Mouse (Mus musculus) ES-E14 (cell line): ENCODE data around the gene Rps8. TPM values are rescaled to one million over a fixed set of nuclear protein-coding genes. Genes with fewer than 3 reads are reported as not detected.

Source experiments
- DNase-seq: peaks from one replicate; pipeline ENCODE4 v3.0.0-alpha.2; 2013; ENCODE audit warnings: low read depth, low spot score
- H3K27ac ChIP-seq: 2 replicates; pipeline ENCODE4 v1.5.1; 2012; ENCODE audit warnings: low read depth, mild to moderate bottlenecking, low read length, moderate library complexity, mixed read lengths; ENCODE audit not compliant: poor library complexity, insufficient read depth, severe bottlenecking
- H3K36me3 ChIP-seq: 2 replicates; pipeline ENCODE4 v1.6.1; 2012; ENCODE audit warnings: mild to moderate bottlenecking, low read length, moderate library complexity, mixed read lengths; ENCODE audit not compliant: control insufficient read depth, poor library complexity, insufficient read depth, severe bottlenecking
- H3K4me1 ChIP-seq, 2 experiments: fragments of 150-350 bp in 1 of 2; sonication (generic) in 1 of 2; 2 replicates each; pipeline ENCODE4 v1.6.1; 2012; ENCODE audit warnings: low read length in 2 of 2, mild to moderate bottlenecking in 1 of 2, mixed read lengths in 1 of 2; ENCODE audit not compliant: control insufficient read depth in 2 of 2, insufficient read depth in 2 of 2, poor library complexity in 1 of 2
- H3K4me3 ChIP-seq, 2 experiments: fragments of 150-350 bp in 1 of 2; sonication (generic) in 1 of 2; 2 replicates each; pipeline ENCODE4 v1.5.1; 2012; ENCODE audit warnings: low read length in 2 of 2, low read depth in 1 of 2, mild to moderate bottlenecking in 1 of 2, mixed read lengths in 1 of 2; ENCODE audit not compliant: insufficient read depth in 1 of 2, poor library complexity in 1 of 2, severe bottlenecking in 1 of 2
- H3K9ac ChIP-seq: 2 replicates; pipeline ENCODE4 v1.6.1; 2012; ENCODE audit warnings: low read depth, mild to moderate bottlenecking, low read length, mixed read lengths; ENCODE audit not compliant: poor library complexity, insufficient read depth, severe bottlenecking
- H3K9me3 ChIP-seq: fragments of 150-350 bp; sonication (generic); 2 replicates; pipeline ENCODE4 v1.6.1; 2012; ENCODE audit warnings: low read depth, mild to moderate bottlenecking, low read length; ENCODE audit not compliant: control insufficient read depth, insufficient read depth
- CHD2 ChIP-seq: IDR thresholded peaks from 2 replicates; pipeline ENCODE4 v1.6.1; 2014; ENCODE audit warnings: mild to moderate bottlenecking, low read depth, low read length, inconsistent platforms
- HCFC1 ChIP-seq: IDR thresholded peaks from 2 replicates; pipeline ENCODE4 v1.6.1; 2012; ENCODE audit warnings: low read length, inconsistent platforms, borderline replicate concordance; ENCODE audit not compliant: insufficient read depth
- MAFK ChIP-seq: IDR thresholded peaks from 2 replicates; pipeline ENCODE4 v1.6.1; 2014; ENCODE audit warnings: mild to moderate bottlenecking, low read depth, low read length, inconsistent platforms; ENCODE audit not compliant: insufficient read depth
- ZC3H11A ChIP-seq: IDR thresholded peaks from 2 replicates; pipeline ENCODE4 v1.6.1; 2012; ENCODE audit warnings: low read depth, mild to moderate bottlenecking, inconsistent platforms, low read length, borderline replicate concordance
- ZNF384 ChIP-seq: IDR thresholded peaks from 2 replicates; pipeline ENCODE4 v1.6.1; 2012; ENCODE audit warnings: low read depth, low read length, inconsistent platforms
- in situ Hi-C, 2 experiments: fragments of 600-800 bp; cut with MboI; formaldehyde crosslinking; loops; one replicate each; pipeline ENCODE4 v1.15.1; 2025; ENCODE audit warnings: low sequenced_read_pairs in 2 of 2, inconsistent platforms in 1 of 2; ENCODE audit not compliant: unreplicated experiment in 2 of 2
- total RNA-seq: library from RNA; depleted of rRNA; stranded (reverse); fragments of 300-350 nt; gene quantifications from 2 replicates; pipeline ENCODE4 v1.2.3, GENCODE M21; 2012

The Rps8 gene
- total RNA-seq, 1 experiment: 3,133 TPM

DNA sequence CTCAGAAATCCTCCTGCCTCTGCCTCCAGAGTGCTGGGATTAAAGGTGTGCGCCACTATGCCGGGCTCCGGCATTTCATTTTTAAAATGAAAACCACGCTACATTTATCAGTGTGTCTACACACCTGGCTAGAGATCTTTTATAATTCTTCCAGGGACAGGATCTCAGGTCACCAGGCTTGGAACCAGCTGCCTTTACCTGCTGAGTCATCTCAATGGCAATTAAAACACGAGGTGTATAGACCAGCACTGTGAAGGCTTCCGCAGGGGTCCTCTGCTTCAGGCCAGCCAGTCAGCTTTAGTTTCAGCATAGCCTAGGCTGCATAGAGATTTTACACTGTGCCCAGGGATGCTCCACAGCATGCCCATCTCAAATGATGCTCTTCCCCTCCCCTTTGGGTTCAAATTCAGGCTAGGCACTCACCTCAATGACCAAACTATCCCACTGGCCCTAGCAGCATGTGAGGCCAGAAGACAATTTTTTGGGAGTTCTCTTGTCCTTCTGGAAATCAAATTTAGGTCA, 5.8 kb downstream of the Rps8 start:
- Histone ChIP-seq H3K36me3 (peaks cover 52% of the 10 kb centered on the region), H3K4me1 (peaks cover 0 to 7% of the 10 kb centered on the region in 2 experiments; a peak in 1 of 4 replicates), H3K27ac (peak overlapping the region; percentile 80; the same call in 1 of the 2 replicates), H3K4me3 (no peak overlapping the region), H3K9ac (no peak overlapping the region), H3K9me3 (no peaks in the 10 kb centered on the region)
- in situ Hi-C loops: no loop called here
- DNase-seq: no peak
- TF ChIP-seq ZC3H11A (no peak), CHD2 (no peak), MAFK (peak; percentile 85), ZNF384 (no peak)

DNA sequence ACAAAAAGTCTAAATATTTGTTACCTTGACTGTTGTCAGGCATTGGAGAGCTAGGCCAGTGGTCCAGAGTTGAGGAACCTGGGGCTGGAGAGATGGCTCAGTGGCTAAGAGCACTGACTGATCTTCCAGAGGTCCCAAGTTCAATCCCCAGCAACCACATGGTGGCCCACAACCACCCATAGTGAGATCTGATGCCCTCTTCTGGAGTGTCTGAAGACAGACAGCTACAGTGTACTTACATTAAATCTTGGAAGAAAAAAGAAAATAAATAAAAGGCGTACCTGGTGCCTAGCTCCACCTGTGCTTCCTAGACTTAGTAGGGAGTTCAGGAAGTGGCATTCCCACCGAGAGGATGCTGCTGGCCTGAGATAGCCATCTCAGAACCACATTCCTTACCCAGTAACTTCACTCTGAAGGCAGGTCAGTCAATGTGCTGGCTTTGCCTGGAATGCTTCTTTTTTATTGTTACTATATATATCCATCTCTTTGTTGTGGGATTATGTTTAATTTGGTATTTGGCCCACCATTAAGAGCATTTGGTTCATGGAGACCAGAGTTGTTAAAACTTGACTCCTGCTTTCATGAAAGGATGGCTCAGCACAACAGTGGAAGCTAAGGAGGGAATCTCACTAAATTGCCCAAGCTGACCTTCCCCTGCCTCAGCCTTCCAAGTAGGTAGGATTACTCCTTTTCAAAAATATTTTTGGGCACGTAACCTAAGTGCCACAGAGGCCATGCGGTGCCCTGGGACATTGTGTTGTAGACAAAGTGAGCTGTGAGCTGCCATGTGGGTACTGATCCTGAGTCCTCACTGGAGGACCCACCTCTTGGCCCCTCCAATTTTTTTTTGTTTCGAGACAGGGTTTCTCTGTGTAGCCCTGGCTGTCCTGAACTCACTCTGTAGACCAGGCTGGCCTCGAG, 6.5 kb downstream of the Rps8 start:
- in situ Hi-C loops: loop anchor here in 1 of 2 experiments (25.0 kb wide), 1 partner anchor 337 kb away; the partner anchor contains the start of genes Hpdl, Mutyh and Toe1
- peaks cover 0 to 7% of the 10 kb centered on the region in 2 experiments; a peak in 1 of 4 replicates for H3K4me1 ChIP-seq
- peak overlapping the region in 1 of 2 experiments; percentile 45; a peak in 1 of 4 replicates for H3K4me3 ChIP-seq

DNA sequence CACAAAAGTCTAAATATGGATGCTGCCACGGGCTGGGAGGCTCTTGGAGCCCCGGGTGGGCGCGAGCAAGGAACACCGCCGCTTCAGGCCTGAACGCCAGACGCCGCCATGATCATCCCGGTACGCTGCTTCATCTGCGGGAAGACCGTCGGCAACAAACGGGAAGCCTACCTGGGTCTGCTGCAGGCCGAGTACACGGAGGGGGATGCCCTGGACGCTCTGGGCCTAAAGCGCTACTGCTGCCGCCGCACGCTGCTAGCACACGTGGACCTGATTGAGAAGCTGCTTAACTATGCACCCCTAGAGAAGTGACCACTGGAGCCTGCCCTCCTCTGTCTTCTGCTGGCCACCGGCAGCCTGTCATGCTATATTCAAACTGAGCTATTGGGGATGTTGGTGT, 7.2 kb downstream of the Rps8 start:
- TF ChIP-seq CHD2 (no peak), ZC3H11A (no peak), MAFK (no peak), ZNF384 (no peak), HCFC1 (no peak)
- DNase-seq: no peak
- H3K9ac ChIP-seq: peak overlapping the region; percentile 72
- peaks cover 38% of the 10 kb centered on the region for H3K36me3 ChIP-seq
- no peaks in the 10 kb centered on the region for H3K9me3 ChIP-seq
- peak overlapping the region; percentile 20; the same call in 1 of the 2 replicates for H3K27ac ChIP-seq
- H3K4me1 ChIP-seq: peaks cover 0 to 7% of the 10 kb centered on the region in 2 experiments; a peak in 1 of 4 replicates
- peak overlapping the region in 1 of 2 experiments; percentile 45; a peak in 2 of 4 replicates for H3K4me3 ChIP-seq
- in situ Hi-C loops: loop anchor here in 1 of 2 experiments (25.0 kb wide), 1 partner anchor 337 kb away; the partner anchor contains the start of genes Hpdl, Mutyh and Toe1

More for the DNA sequence above, 6.5 kb downstream of the Rps8 start:
- H3K9me3 ChIP-seq: no peaks in the 10 kb centered on the region
- peaks cover 45% of the 10 kb centered on the region for H3K36me3 ChIP-seq
- peak overlapping the region; percentile 80 for H3K27ac ChIP-seq
- no peak for DNase-seq
- 0 out of 2 replicates have a peak, but pooled peaks have one; percentile 42 for TF ChIP-seq CHD2
- TF ChIP-seq ZNF384: no peak
- TF ChIP-seq HCFC1: no peak
- no peak for TF ChIP-seq MAFK
- TF ChIP-seq ZC3H11A: no peak
- peak overlapping the region; percentile 72; the same call in 1 of the 2 replicates for H3K9ac ChIP-seq

DNA sequence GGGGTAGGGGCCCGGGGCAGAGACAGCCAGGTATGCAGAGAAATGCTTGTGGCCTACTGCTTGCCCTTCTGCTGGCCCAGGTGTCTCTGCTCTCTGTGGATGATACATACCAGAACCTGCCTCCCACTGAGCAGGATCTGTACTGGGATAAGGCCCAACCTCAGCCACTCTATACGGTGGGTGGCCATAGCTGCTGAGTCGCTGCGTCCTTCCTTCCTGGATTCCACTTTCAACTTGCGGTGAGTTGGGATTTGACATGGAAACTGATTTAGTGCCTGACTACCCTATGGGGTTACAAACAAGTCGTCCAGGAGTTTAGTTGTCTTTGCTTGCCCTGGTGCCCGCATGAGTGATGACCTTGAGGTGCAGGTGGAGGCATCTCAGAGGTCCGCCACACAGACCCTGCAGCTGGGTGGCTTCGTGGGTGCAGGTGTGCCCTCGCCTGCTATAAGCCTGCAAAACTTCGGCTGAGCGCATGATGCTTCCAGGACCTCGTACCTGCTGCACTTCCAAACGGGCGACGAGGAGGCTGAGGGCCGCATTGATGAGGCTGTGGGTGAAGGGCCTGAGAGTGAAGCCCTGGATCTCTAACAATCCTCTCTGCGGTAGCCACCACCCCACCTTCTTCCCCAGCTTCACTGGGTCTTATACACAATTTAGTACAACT, 7.9 kb downstream of the Rps8 start:
- Histone ChIP-seq H3K27ac (0 out of 2 replicates have a peak overlapping the region, but pooled peaks have one; percentile 2), H3K9ac (peak overlapping the region; percentile 72), H3K4me1 (peaks cover 0 to 7% of the 10 kb centered on the region in 2 experiments; a peak in 1 of 4 replicates), H3K36me3 (peaks cover 31% of the 10 kb centered on the region), H3K9me3 (no peaks in the 10 kb centered on the region), H3K4me3 (peak overlapping the region in 1 of 2 experiments; percentile 45; a peak in 2 of 4 replicates)
- no peak for DNase-seq
- TF ChIP-seq MAFK (no peak), CHD2 (no peak), HCFC1 (no peak), ZC3H11A (no peak), ZNF384 (no peak)
- in situ Hi-C loops: loop anchor here in 1 of 2 experiments (25.0 kb wide), 1 partner anchor 336 kb away; the partner anchor contains the start of genes Hpdl, Mutyh and Toe1
